Mouse (Mus musculus) adrenal gland, adult 8-10 months (tissue): Measurements from ENCODE around the gene Ppp2r5e. TPM values are rescaled to one million over a fixed set of nuclear protein-coding genes. Genes with fewer than 3 reads are reported as not detected.

Source experiments
- DNase-seq: peaks from one replicate; pipeline ENCODE4 v3.0.0; 2022
- total RNA-seq, 4 experiments: library from RNA; stranded (reverse); gene quantifications; 2 replicates each; pipeline ENCODE4 v1.2.4; 2022

Gene Ppp2r5e
- 10 to 100 TPM; 50.9 to 58.1 (median 51.5) TPM for total RNA-seq

DNA sequence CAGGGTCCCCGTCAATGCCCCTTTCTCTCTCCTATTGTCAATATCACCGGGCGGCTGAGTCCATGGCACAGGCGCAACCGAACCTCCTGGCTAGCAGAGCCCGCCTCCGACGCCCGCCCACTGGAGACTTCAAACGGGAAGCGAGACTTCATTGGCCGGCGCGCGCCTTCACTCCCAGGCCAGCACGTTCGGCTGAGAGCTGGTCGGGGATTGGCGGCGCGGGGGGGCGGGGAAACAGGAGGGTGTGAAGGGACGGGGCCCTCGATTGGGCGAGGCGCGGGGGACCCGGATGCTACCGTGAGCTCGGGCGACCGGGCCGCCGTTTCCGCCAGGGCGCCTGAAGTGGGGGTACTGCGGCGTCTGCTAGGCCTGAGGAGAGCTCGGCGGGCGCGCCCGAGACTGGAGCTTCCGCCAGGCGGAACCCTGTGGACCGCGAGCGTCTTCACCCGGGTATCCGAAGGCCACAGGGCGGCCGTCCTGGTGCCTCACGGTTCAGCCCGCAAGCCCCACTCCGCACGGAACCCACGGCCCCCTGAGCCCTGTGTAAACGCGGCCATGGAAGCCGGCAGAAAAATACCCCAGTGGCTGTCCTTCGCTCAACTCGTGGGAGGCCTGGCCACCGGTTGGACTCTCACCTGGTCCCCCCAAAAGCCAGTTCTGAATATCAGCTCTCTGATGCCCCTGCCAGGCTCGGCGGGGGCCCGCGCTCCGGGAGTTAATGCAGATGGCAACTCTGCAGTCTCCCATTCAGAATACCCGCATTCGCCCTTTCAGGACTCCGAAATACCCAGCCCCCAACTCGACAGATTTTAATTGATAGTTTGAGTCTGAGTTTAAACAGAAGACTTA lies at the start of gene Ppp2r5e:
TSS of gene Ppp2r5e (minus strand) at position 92 of the 849 bp plus-strand sequence.
- DNase-seq, result peak; percentile 98

- DNase-seq, result no peak
Observed at GRCm38 (mm10) chr12:75645780-75646179, 49.7 kb upstream of the Ppp2r5e start.

- no peak for DNase-seq
Observed at GRCm38 (mm10) chr12:75641726-75642125, 45.7 kb upstream of the Ppp2r5e start.

- no peak for DNase-seq
Observed at GRCm38 (mm10) chr12:75638345-75638744, 42.3 kb upstream of the Ppp2r5e start.

DNA sequence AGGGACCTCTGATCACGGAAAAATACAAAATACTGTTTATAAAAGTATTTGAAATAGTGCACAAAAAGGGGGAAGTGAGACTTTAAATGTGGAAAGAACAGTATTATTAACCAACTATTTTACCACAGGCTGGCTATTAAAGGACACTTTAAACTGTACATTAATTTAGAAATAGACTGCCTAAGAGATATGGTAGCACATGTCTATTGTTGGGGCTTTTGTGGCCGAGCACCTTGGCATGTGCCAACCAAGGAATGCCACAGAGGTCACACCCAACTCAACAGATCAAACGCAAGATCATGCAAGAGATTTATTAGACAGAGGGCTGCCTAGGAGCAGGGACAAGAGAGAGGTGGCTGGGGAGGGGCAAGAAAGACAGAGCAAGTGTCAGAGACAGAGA lies 41.1 kb upstream of the Ppp2r5e start:
- no peak for DNase-seq

GRCm38 (mm10) chr12:75635771-75636430 lies 39.9 kb upstream of the Ppp2r5e start:
- DNase-seq, result peak; percentile 52

DNA sequence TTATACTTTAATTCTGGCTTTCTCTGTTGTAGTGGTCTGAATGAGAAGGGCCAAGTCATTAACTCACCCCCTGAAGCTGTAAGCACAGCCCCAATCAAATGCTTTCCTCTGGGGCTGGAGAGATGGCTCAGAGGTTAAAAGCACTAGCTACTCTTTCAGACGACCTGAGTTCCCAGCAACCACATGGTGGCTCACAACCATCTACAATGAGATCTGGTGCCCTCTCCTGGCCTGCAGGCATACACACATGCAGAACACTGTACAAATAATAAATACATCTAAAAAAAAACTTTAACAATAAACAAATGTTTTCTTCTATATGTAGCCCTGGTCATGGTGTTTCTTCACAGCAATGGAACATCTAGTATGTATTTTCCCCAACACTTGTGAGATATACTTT lies 33.6 kb upstream of the Ppp2r5e start:
- no peak for DNase-seq

- DNase-seq, result no peak
Observed at GRCm38 (mm10) chr12:75623292-75623691, 27.2 kb upstream of the Ppp2r5e start.

- no peak for DNase-seq
Observed at GRCm38 (mm10) chr12:75622835-75623234, 26.8 kb upstream of the Ppp2r5e start.

DNA sequence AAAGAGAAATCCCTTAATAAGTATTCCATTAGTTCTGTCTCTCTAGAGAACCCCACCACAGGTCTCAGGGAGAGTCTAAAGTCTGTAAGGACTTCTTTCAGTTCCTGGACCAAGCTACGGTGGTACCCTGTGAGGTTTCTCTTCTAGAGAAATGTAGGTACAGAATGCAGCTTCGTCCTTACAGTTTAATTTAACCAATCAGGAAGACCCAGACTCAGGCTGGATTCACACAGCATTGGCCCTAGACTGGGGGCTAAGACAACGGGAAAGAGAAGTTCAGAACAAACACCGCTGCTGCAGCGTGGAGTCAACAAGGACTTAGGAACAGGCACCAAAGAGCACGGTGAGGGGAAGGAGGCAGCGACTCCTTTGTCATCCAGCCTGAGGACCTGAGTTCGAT lies 20.8 kb upstream of the Ppp2r5e start:
- no peak for DNase-seq

GRCm38 (mm10) chr12:75616158-75616791 lies 20.2 kb upstream of the Ppp2r5e start:
- no peak for DNase-seq

- DNase-seq, result no peak
Observed at GRCm38 (mm10) chr12:75615556-75615955, 19.5 kb upstream of the Ppp2r5e start.

- DNase-seq, result no peak
Observed at GRCm38 (mm10) chr12:75612711-75613110, 16.7 kb upstream of the Ppp2r5e start.

DNA sequence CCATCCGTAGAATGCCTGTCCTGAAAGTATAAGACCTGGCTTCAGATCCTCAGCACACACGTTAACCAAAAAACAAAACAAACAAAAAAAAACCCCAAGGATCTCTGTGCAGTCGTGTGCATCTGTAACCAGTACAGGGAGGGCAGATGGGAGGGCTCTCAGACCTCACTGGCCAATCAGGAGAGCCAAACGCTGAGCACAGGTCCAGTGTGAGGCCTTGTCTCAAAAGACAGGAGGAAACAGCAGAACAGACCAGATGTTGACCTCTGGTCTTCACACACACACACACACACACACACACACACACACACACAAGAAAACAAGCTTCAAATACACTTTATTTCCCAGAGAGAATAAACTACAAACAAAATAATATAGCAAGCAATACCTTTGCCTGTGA lies 3.4 kb upstream of the Ppp2r5e start:
- peak; percentile 47 for DNase-seq

GRCm38 (mm10) chr12:75598988-75599387 lies 2.9 kb upstream of the Ppp2r5e start:
- no peak for DNase-seq

DNA sequence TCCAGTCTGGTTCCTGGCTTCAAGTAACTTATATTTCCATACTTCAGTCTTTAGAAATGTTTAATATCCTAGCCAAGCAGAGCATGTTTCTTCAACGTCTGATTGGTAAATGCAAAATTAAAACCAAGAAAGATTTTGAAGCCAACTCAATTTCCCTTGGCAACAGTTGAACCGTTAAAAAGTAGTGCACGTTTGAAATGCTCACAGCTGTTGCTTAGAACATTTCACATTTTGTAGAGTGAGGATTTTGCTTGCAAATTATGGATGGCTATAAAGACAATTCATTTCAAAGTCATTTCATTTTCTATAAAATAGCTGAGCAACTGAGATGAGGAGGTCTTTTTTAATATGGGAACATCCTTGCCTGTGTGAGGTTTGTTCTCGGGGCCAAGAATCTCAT lies 1.7 kb upstream of the Ppp2r5e start:
- no peak for DNase-seq

DNA sequence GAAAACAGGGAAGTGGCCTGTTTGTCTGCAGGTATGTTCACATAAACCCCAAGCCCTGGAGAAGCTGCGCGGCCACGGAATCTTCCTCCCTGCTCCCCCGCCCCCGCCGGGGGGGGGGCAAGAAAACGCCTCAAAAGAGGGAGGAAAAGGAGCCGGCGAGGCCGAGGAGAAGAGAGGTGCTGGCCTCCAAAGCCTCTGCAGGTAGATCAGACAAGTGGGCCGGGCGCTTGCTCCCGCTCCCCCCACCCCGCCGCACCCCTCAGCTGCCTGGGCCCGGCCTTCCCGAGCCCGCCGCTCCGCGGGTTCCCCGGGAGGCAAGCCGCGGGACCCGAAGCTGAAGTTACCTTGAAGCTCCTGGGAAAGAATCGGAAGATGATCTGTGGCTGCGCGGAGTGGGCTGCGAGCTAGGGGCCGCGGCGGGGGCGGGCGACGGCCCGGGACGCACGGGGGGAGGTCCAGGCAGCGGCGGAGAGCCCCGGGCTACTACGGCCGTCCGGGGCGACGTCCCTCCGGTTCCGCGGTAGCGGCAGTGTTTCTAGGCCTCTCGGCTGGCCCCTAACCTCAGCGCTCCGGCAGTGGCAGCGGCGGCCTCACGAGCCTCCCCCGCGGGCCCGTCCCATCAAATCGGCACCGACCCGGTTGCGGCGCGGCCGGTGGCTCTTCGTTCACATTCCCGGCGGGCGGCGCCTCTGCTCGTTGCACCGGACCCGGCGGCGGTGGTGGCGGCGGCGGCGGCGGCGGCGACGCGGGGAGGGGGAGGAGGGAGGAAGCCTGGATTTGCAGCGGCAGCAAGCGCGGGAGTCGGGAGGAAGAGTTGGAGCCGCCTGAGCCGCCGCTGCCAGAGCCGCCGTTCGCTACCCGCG lies 523 bp downstream of the Ppp2r5e start:
- peak; percentile 31 for DNase-seq

GRCm38 (mm10) chr12:75594404-75594803 lies 1.6 kb downstream of the Ppp2r5e start:
- no peak for DNase-seq

- DNase-seq, result no peak
Observed at GRCm38 (mm10) chr12:75593817-75594216, 2.2 kb downstream of the Ppp2r5e start.

DNA sequence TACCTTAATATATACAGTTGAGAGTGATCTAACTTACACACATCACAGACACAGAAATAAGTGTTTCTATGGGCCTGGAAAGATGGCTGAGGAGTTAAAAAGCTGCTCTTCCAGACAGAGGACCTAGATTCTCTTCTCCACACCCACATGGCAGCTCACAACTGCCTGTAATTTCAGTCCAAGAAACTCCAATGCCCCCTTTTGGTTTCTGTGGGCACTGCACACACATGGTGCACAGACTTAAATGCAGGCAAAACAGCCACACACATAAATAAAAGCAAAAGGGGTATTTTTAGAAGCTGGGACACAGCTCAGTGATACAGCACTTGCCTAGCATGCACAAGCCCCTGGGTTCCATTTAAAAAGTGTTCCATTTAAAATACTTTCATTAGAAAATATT lies 8.5 kb downstream of the Ppp2r5e start:
- no peak for DNase-seq

DNA sequence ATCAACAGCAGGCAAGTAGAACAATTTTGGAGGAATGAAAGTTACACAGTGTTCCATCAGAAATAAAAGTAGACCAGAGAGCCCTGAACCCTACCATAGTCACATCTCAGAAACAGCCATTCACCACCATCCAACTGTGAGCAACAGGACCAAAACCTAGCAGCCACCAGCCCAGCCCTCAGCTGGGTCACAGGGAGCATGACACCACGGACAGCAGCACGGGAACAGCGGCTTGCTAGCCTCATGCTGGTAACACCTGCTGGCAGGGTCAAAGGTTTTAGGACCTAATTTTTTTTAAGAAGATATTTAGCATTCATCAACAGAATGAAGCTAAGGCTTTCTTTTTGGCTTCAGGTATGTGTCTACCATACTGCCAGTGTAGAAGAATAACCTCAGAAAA lies 12.3 kb downstream of the Ppp2r5e start:
- no peak for DNase-seq

- no peak for DNase-seq
Observed at GRCm38 (mm10) chr12:75579076-75579475, 17.0 kb downstream of the Ppp2r5e start.
